Mouse (Mus musculus): ENCODE data around the gene Shisal1. TPM values are rescaled to one million over a fixed set of nuclear protein-coding genes. Genes with fewer than 3 reads are reported as not detected.

Shisal1 gene
- 7.9 and 9.6 TPM in 2 replicates for polyA plus RNA-seq (2014; fragmentation: Nextera tagmentation; extraction: Ambion mirVana)

GRCm38 (mm10) chr15:84446997-84447396, at the start of gene Shisal1:
Gene Shisal1, minus strand, starts transcription at chr15:84447097.
- H3K9me3 ChIP-seq (replicated peaks; ENCODE audit: control insufficient read depth, low read length) = no peaks in the 10 kb centered on the region
- peaks cover 23% of the 10 kb centered on the region for H3K4me1 ChIP-seq (ENCODE audit: control insufficient read depth, insufficient read depth, low read length)
- H3K27ac ChIP-seq (ENCODE audit: low read depth, low read length) = peak within 1 kb of the TSS; percentile 55
- H3K27me3 ChIP-seq (replicated peaks; ENCODE audit: control insufficient read depth, insufficient read depth, low read length) = peaks cover 6% of the 10 kb centered on the region
- DNase-seq (ENCODE audit: low spot score) (no peak), ATAC-seq (no peak)
- peak within 1 kb of the TSS; percentile 56 for H3K4me3 ChIP-seq (ENCODE audit: low read depth, low read length)
- H3K4me2 ChIP-seq (ENCODE audit: low read length) = peak within 1 kb of the TSS; percentile 88
- no peaks in the 10 kb centered on the region for H3K36me3 ChIP-seq (ENCODE audit: control insufficient read depth, insufficient read depth, low read length)
- peak within 1 kb of the TSS; percentile 84 for H3K9ac ChIP-seq (ENCODE audit: low read length)
- 13% methylated on average over 8 of the region's 9 CpGs for WGBS

- DNase-seq (ENCODE audit: low spot score) (peak; percentile 62), ATAC-seq (peak; percentile 27)
- WGBS = 21% methylated on average over 7 of the region's 7 CpGs
- Histone ChIP-seq H3K27me3 (replicated peaks; ENCODE audit: control insufficient read depth, insufficient read depth, low read length) (no peaks in the 10 kb centered on the region), H3K9me3 (replicated peaks; ENCODE audit: control insufficient read depth, low read length) (no peaks in the 10 kb centered on the region), H3K9ac (ENCODE audit: low read length) (no peak overlapping the region), H3K4me1 (ENCODE audit: control insufficient read depth, insufficient read depth, low read length) (0 out of 2 replicates have a peak, but pooled peaks cover 2% of the 10 kb centered on the region), H3K4me2 (ENCODE audit: low read length) (no peak overlapping the region), H3K36me3 (ENCODE audit: control insufficient read depth, insufficient read depth, low read length) (no peaks in the 10 kb centered on the region), H3K4me3 (ENCODE audit: low read depth, low read length) (no peak overlapping the region), H3K27ac (ENCODE audit: low read depth, low read length) (no peak overlapping the region)
Measured at GRCm38 (mm10) chr15:84490486-84490885, 43.6 kb upstream of the Shisal1 start.

GRCm38 (mm10) chr15:84484255-84484654, 37.4 kb upstream of the Shisal1 start:
- H3K27ac ChIP-seq (ENCODE audit: low read depth, low read length) = peak overlapping the region; percentile 50; the same call in 1 of the 2 replicates
- no peaks in the 10 kb centered on the region for H3K36me3 ChIP-seq (ENCODE audit: control insufficient read depth, insufficient read depth, low read length)
- DNase-seq (ENCODE audit: low spot score) (peak; percentile 51), ATAC-seq (peak; percentile 42)
- H3K27me3 ChIP-seq (replicated peaks; ENCODE audit: control insufficient read depth, insufficient read depth, low read length) = no peaks in the 10 kb centered on the region
- no peaks in the 10 kb centered on the region for H3K9me3 ChIP-seq (replicated peaks; ENCODE audit: control insufficient read depth, low read length)
- peaks cover 17% of the 10 kb centered on the region for H3K4me1 ChIP-seq (ENCODE audit: control insufficient read depth, insufficient read depth, low read length)
- no peak overlapping the region for H3K4me3 ChIP-seq (ENCODE audit: low read depth, low read length)
- 17% methylated on average over 4 of the region's 4 CpGs for WGBS
- H3K9ac ChIP-seq (ENCODE audit: low read length) = no peak overlapping the region
- no peak overlapping the region for H3K4me2 ChIP-seq (ENCODE audit: low read length)

GRCm38 (mm10) chr15:84483622-84484021, 36.7 kb upstream of the Shisal1 start:
- Histone ChIP-seq H3K4me1 (ENCODE audit: control insufficient read depth, insufficient read depth, low read length) (peaks cover 17% of the 10 kb centered on the region), H3K4me3 (ENCODE audit: low read depth, low read length) (no peak overlapping the region), H3K27ac (ENCODE audit: low read depth, low read length) (no peak overlapping the region), H3K9me3 (replicated peaks; ENCODE audit: control insufficient read depth, low read length) (no peaks in the 10 kb centered on the region), H3K4me2 (ENCODE audit: low read length) (no peak overlapping the region), H3K27me3 (replicated peaks; ENCODE audit: control insufficient read depth, insufficient read depth, low read length) (no peaks in the 10 kb centered on the region), H3K9ac (ENCODE audit: low read length) (no peak overlapping the region), H3K36me3 (ENCODE audit: control insufficient read depth, insufficient read depth, low read length) (no peaks in the 10 kb centered on the region)
- WGBS = 76% methylated on average over 5 of the region's 5 CpGs
- ATAC-seq (no peak), DNase-seq (ENCODE audit: low spot score) (no peak)

DNA sequence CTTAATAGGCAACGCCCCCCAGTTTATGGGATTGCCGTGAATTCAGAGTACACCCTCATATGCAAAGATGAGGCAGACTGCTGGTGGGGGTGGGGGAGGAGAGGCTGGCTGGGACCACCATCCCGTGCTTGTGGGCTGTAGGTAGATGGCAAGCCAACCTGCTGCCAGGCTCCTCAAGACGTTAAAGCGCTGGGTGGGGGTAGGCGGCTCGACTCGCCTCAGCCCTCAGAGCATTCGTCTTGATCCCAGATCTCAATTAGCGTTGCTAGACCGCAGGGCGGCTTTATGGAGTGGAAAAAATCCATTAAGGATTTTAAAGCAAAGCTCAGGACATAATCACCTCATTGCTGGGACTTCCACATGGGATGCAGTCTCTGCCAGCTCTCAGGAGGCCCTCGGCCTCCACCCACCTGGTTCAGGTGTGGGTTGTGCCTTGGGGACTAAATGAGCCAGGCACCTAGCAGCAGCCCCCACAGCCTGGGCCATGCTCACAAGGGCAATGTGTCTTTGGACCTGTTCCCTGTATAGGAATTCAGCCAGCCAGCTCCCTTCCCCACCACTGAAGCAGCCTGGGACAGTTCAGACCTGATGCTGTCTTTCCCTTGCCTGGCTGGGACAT, 34.5 kb upstream of the Shisal1 start:
- no peak for ATAC-seq
- Histone ChIP-seq H3K4me1 (ENCODE audit: control insufficient read depth, insufficient read depth, low read length) (peaks cover 15% of the 10 kb centered on the region), H3K4me3 (ENCODE audit: low read depth, low read length) (no peak overlapping the region), H3K36me3 (ENCODE audit: control insufficient read depth, insufficient read depth, low read length) (no peaks in the 10 kb centered on the region), H3K27me3 (replicated peaks; ENCODE audit: control insufficient read depth, insufficient read depth, low read length) (no peaks in the 10 kb centered on the region), H3K27ac (ENCODE audit: low read depth, low read length) (no peak overlapping the region), H3K9ac (ENCODE audit: low read length) (no peak overlapping the region), H3K9me3 (replicated peaks; ENCODE audit: control insufficient read depth, low read length) (no peaks in the 10 kb centered on the region), H3K4me2 (ENCODE audit: low read length) (no peak overlapping the region)
- no peak for DNase-seq (ENCODE audit: low spot score)
- whole genome bisulfite sequencing = 22% methylated on average over 13 of the region's 13 CpGs

DNA sequence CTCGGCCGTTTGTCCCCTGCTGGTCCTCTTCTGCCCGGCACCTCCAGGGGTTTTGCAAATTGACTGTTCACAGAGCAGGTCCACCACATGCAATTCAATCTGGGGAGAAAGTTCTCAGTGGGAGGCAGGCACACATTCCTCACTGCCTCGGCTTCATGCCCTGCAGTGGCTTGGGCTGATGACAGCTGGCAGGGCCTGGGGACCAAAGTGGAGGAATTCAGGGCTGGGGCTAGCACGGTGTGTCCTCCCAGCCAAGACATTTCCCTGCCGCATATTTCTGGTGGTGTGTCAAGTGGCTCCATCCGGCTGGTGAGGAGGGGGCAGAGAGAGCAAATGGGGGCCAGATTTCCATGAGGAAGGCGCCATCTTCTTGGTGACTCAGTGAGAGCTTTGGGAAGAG, 22.5 kb upstream of the Shisal1 start:
- ATAC-seq = no peak
- Histone ChIP-seq H3K36me3 (ENCODE audit: control insufficient read depth, insufficient read depth, low read length) (no peaks in the 10 kb centered on the region), H3K4me3 (ENCODE audit: low read depth, low read length) (no peak overlapping the region), H3K27ac (ENCODE audit: low read depth, low read length) (no peak overlapping the region), H3K9me3 (replicated peaks; ENCODE audit: control insufficient read depth, low read length) (no peaks in the 10 kb centered on the region), H3K27me3 (replicated peaks; ENCODE audit: control insufficient read depth, insufficient read depth, low read length) (no peaks in the 10 kb centered on the region), H3K9ac (ENCODE audit: low read length) (no peak overlapping the region), H3K4me1 (ENCODE audit: control insufficient read depth, insufficient read depth, low read length) (peaks cover 8% of the 10 kb centered on the region), H3K4me2 (ENCODE audit: low read length) (no peak overlapping the region)
- 46% methylated on average over 8 of the region's 8 CpGs for WGBS
- no peak for DNase-seq (ENCODE audit: low spot score)

GRCm38 (mm10) chr15:84467761-84468160, 20.9 kb upstream of the Shisal1 start:
- ATAC-seq = no peak
- H3K4me2 ChIP-seq (ENCODE audit: low read length) = no peak overlapping the region
- no peak overlapping the region for H3K9ac ChIP-seq (ENCODE audit: low read length)
- no peaks in the 10 kb centered on the region for H3K36me3 ChIP-seq (ENCODE audit: control insufficient read depth, insufficient read depth, low read length)
- 49% methylated on average over 5 of the region's 5 CpGs for WGBS
- H3K27me3 ChIP-seq (replicated peaks; ENCODE audit: control insufficient read depth, insufficient read depth, low read length) = no peaks in the 10 kb centered on the region
- H3K27ac ChIP-seq (ENCODE audit: low read depth, low read length) = no peak overlapping the region
- no peak for DNase-seq (ENCODE audit: low spot score)
- no peak overlapping the region for H3K4me3 ChIP-seq (ENCODE audit: low read depth, low read length)
- H3K9me3 ChIP-seq (replicated peaks; ENCODE audit: control insufficient read depth, low read length) = no peaks in the 10 kb centered on the region
- peaks cover 8% of the 10 kb centered on the region for H3K4me1 ChIP-seq (ENCODE audit: control insufficient read depth, insufficient read depth, low read length)

- Histone ChIP-seq H3K9ac (ENCODE audit: low read length) (no peak overlapping the region), H3K9me3 (replicated peaks; ENCODE audit: control insufficient read depth, low read length) (no peaks in the 10 kb centered on the region), H3K36me3 (ENCODE audit: control insufficient read depth, insufficient read depth, low read length) (no peaks in the 10 kb centered on the region), H3K27ac (ENCODE audit: low read depth, low read length) (peak overlapping the region; percentile 58), H3K4me1 (ENCODE audit: control insufficient read depth, insufficient read depth, low read length) (peaks cover 8% of the 10 kb centered on the region), H3K4me2 (ENCODE audit: low read length) (no peak overlapping the region), H3K4me3 (ENCODE audit: low read depth, low read length) (no peak overlapping the region), H3K27me3 (replicated peaks; ENCODE audit: control insufficient read depth, insufficient read depth, low read length) (no peaks in the 10 kb centered on the region)
- DNase-seq (ENCODE audit: low spot score) (peak; percentile 69), ATAC-seq (peak; percentile 42; the same call in 1 of the 2 replicates)
- 32% methylated on average over 13 of the region's 13 CpGs for WGBS
Measured at GRCm38 (mm10) chr15:84466458-84467267, 19.8 kb upstream of the Shisal1 start.

GRCm38 (mm10) chr15:84461429-84461828, 14.5 kb upstream of the Shisal1 start:
- H3K27ac ChIP-seq (ENCODE audit: low read depth, low read length) = no peak overlapping the region
- no peak for DNase-seq (ENCODE audit: low spot score)
- 77% methylated on average over 2 of the region's 2 CpGs for WGBS
- H3K27me3 ChIP-seq (replicated peaks; ENCODE audit: control insufficient read depth, insufficient read depth, low read length) = no peaks in the 10 kb centered on the region
- no peak for ATAC-seq
- no peak overlapping the region for H3K4me2 ChIP-seq (ENCODE audit: low read length)
- H3K4me1 ChIP-seq (ENCODE audit: control insufficient read depth, insufficient read depth, low read length) = no peaks in the 10 kb centered on the region
- no peaks in the 10 kb centered on the region for H3K36me3 ChIP-seq (ENCODE audit: control insufficient read depth, insufficient read depth, low read length)
- no peak overlapping the region for H3K9ac ChIP-seq (ENCODE audit: low read length)
- no peak overlapping the region for H3K4me3 ChIP-seq (ENCODE audit: low read depth, low read length)
- H3K9me3 ChIP-seq (replicated peaks; ENCODE audit: control insufficient read depth, low read length) = no peaks in the 10 kb centered on the region
